Mouse (Mus musculus) heart, embryonic 12.5 days (tissue): Measurements from ENCODE around the gene Cdkal1. TPM values are rescaled to one million over a fixed set of nuclear protein-coding genes. Genes with fewer than 3 reads are reported as not detected.
A peak's percentile ranks its signal among the peaks of the same experiment; 100 is the strongest.

Experiments
- ATAC-seq: fragments of 200-750 bp; cut with Nextera tagmentation; 2 replicates; pipeline ENCODE4 v1.8.0; 2017; ENCODE audit warnings: moderate TSS enrichment, moderate library complexity; ENCODE audit not compliant: insufficient number of reproducible peaks, low FRiP score
- H3K27ac ChIP-seq: fragments of 300-500 bp; sonication (generic); 2 replicates; pipeline ENCODE4 v1.5.1; 2016; ENCODE audit warnings: mild to moderate bottlenecking, moderate library complexity; ENCODE audit not compliant: poor library complexity, severe bottlenecking
- H3K27me3 ChIP-seq: fragments of 300-500 bp; sonication (generic); replicated peaks from 2 replicates; pipeline ENCODE4 v1.6.1; 2016; ENCODE audit warnings: mild to moderate bottlenecking, moderate library complexity
- H3K36me3 ChIP-seq: fragments of 300-500 bp; sonication (generic); 2 replicates; pipeline ENCODE4 v1.6.1; 2016; ENCODE audit warnings: mild to moderate bottlenecking, moderate library complexity
- H3K4me1 ChIP-seq: fragments of 300-500 bp; sonication (generic); replicated peaks from 2 replicates; pipeline ENCODE4 v1.6.1; 2016; ENCODE audit warnings: mild to moderate bottlenecking
- H3K4me2 ChIP-seq: fragments of 300-500 bp; sonication (generic); 2 replicates; pipeline ENCODE4 v1.6.1; 2016; ENCODE audit warnings: mild to moderate bottlenecking, moderate library complexity
- H3K4me3 ChIP-seq: fragments of 300-500 bp; sonication (generic); 2 replicates; pipeline ENCODE4 v1.5.1; 2016; ENCODE audit warnings: mild to moderate bottlenecking
- H3K9ac ChIP-seq: fragments of 300-500 bp; sonication (generic); 2 replicates; pipeline ENCODE4 v1.6.1; 2016; ENCODE audit warnings: mild to moderate bottlenecking, moderate library complexity
- H3K9me3 ChIP-seq: fragments of 300-500 bp; sonication (generic); replicated peaks from 2 replicates; pipeline ENCODE4 v1.6.1; 2016; ENCODE audit warnings: mild to moderate bottlenecking, moderate library complexity
- WGBS: fragments of 180-500 bp; shearing (Covaris S2); methylation state at CpG from one replicate; pipeline ENCODE4 v1.1.7; 2016; 5-methylcytosine and 5-hydroxymethylcytosine counted together
- polyA plus RNA-seq: library from polyadenylated mRNA; unstranded; fragments of >200 nt; fragmentation: Nextera tagmentation; extraction: Ambion mirVana; gene quantifications from 2 replicates; pipeline ENCODE4 v1.2.1, GENCODE M21; 2016

Gene Cdkal1
- polyA plus RNA-seq, 1 experiment from 2014 or later: 25.9 TPM

- H3K4me1 ChIP-seq: peaks cover 21% of the 10 kb centered on the region
- no peaks in the 10 kb centered on the region for H3K27me3 ChIP-seq
- no peak overlapping the region for H3K4me2 ChIP-seq
- 64% methylated on average over 3 of the region's 3 CpGs for WGBS
- no peaks in the 10 kb centered on the region for H3K9me3 ChIP-seq
- no peak overlapping the region for H3K27ac ChIP-seq
- no peak overlapping the region for H3K9ac ChIP-seq
- H3K36me3 ChIP-seq: no peaks in the 10 kb centered on the region
- no peak overlapping the region for H3K4me3 ChIP-seq
- no peak for ATAC-seq
Measured at GRCm38 (mm10) chr13:29744188-29744587, 111.3 kb downstream of the Cdkal1 start.

- Histone ChIP-seq H3K4me1 (peaks cover 21% of the 10 kb centered on the region), H3K4me2 (no peak overlapping the region), H3K36me3 (no peaks in the 10 kb centered on the region), H3K4me3 (no peak overlapping the region), H3K9me3 (no peaks in the 10 kb centered on the region), H3K9ac (no peak overlapping the region), H3K27me3 (no peaks in the 10 kb centered on the region), H3K27ac (0 out of 2 replicates have a peak overlapping the region, but pooled peaks have one; percentile 47)
- WGBS: 66% methylated on average over 4 of the region's 4 CpGs
- ATAC-seq: 0 out of 2 replicates have a peak, but pooled peaks have one; percentile 15
Measured at GRCm38 (mm10) chr13:29743761-29744160, 111.7 kb downstream of the Cdkal1 start.

GRCm38 (mm10) chr13:29737675-29738461 is 117.6 kb downstream of the Cdkal1 start:
- Histone ChIP-seq H3K4me2 (no peak overlapping the region), H3K4me1 (peaks cover 9% of the 10 kb centered on the region), H3K9ac (no peak overlapping the region), H3K36me3 (no peaks in the 10 kb centered on the region), H3K9me3 (no peaks in the 10 kb centered on the region), H3K27ac (no peak overlapping the region), H3K4me3 (no peak overlapping the region), H3K27me3 (no peaks in the 10 kb centered on the region)
- WGBS: 87% methylated on average over 5 of the region's 5 CpGs
- ATAC-seq: no peak

- peaks cover 14% of the 10 kb centered on the region for H3K4me1 ChIP-seq
- ATAC-seq: no peak
- H3K36me3 ChIP-seq: no peaks in the 10 kb centered on the region
- H3K27ac ChIP-seq: peak overlapping the region; percentile 66
- no peaks in the 10 kb centered on the region for H3K27me3 ChIP-seq
- H3K4me2 ChIP-seq: no peak overlapping the region
- H3K9ac ChIP-seq: no peak overlapping the region
- no peak overlapping the region for H3K4me3 ChIP-seq
- no peaks in the 10 kb centered on the region for H3K9me3 ChIP-seq
Measured at GRCm38 (mm10) chr13:29734496-29734895, 121.0 kb downstream of the Cdkal1 start.

GRCm38 (mm10) chr13:29726154-29726825 is 129.2 kb downstream of the Cdkal1 start:
- no peak overlapping the region for H3K27ac ChIP-seq
- no peaks in the 10 kb centered on the region for H3K27me3 ChIP-seq
- H3K9ac ChIP-seq: no peak overlapping the region
- no peak overlapping the region for H3K4me3 ChIP-seq
- H3K4me1 ChIP-seq: peaks cover 3% of the 10 kb centered on the region; the same call in 1 of the 2 replicates
- no peaks in the 10 kb centered on the region for H3K36me3 ChIP-seq
- ATAC-seq: no peak
- no peak overlapping the region for H3K4me2 ChIP-seq
- H3K9me3 ChIP-seq: no peaks in the 10 kb centered on the region
- 83% methylated on average over 5 of the region's 5 CpGs for WGBS

- WGBS: 79% methylated on average over 6 of the region's 6 CpGs
- no peaks in the 10 kb centered on the region for H3K27me3 ChIP-seq
- H3K4me1 ChIP-seq: no peaks in the 10 kb centered on the region; the same call in 1 of the 2 replicates
- no peaks in the 10 kb centered on the region for H3K36me3 ChIP-seq
- H3K4me3 ChIP-seq: no peak overlapping the region
- no peaks in the 10 kb centered on the region for H3K9me3 ChIP-seq
- no peak overlapping the region for H3K27ac ChIP-seq
- ATAC-seq: no peak
- H3K9ac ChIP-seq: no peak overlapping the region
- no peak overlapping the region for H3K4me2 ChIP-seq
Measured at GRCm38 (mm10) chr13:29724855-29725254, 130.6 kb downstream of the Cdkal1 start.

GRCm38 (mm10) chr13:29723150-29723549 is 132.3 kb downstream of the Cdkal1 start:
- no peak overlapping the region for H3K9ac ChIP-seq
- no peaks in the 10 kb centered on the region for H3K9me3 ChIP-seq
- H3K27ac ChIP-seq: no peak overlapping the region
- 60% methylated on average over 1 of the region's 1 CpGs for WGBS
- H3K4me3 ChIP-seq: no peak overlapping the region
- H3K27me3 ChIP-seq: no peaks in the 10 kb centered on the region
- H3K4me2 ChIP-seq: no peak overlapping the region
- H3K4me1 ChIP-seq: no peaks in the 10 kb centered on the region; the same call in 1 of the 2 replicates
- H3K36me3 ChIP-seq: no peaks in the 10 kb centered on the region
- ATAC-seq: no peak

- 92% methylated on average over 5 of the region's 5 CpGs for WGBS
Measured at GRCm38 (mm10) chr13:29721206-29721605, 134.3 kb downstream of the Cdkal1 start.

GRCm38 (mm10) chr13:29716550-29716949 is 138.9 kb downstream of the Cdkal1 start:
- Histone ChIP-seq H3K27me3 (no peaks in the 10 kb centered on the region), H3K4me3 (no peak overlapping the region), H3K4me2 (no peak overlapping the region), H3K9ac (no peak overlapping the region), H3K9me3 (no peaks in the 10 kb centered on the region), H3K27ac (peak overlapping the region; percentile 11; the same call in 1 of the 2 replicates), H3K4me1 (peaks cover 19% of the 10 kb centered on the region), H3K36me3 (no peaks in the 10 kb centered on the region; the same call in 1 of the 2 replicates)
- 77% methylated on average over 4 of the region's 4 CpGs for WGBS
- no peak for ATAC-seq

More at GRCm38 (mm10) chr13:29721206-29721605, 134.3 kb downstream of the Cdkal1 start:
- no peak for ATAC-seq
- Histone ChIP-seq H3K4me3 (no peak overlapping the region), H3K27me3 (no peaks in the 10 kb centered on the region), H3K36me3 (no peaks in the 10 kb centered on the region), H3K9ac (no peak overlapping the region), H3K4me2 (no peak overlapping the region), H3K9me3 (no peaks in the 10 kb centered on the region), H3K4me1 (peaks cover 11% of the 10 kb centered on the region), H3K27ac (no peak overlapping the region)

- ATAC-seq: no peak
- H3K27ac ChIP-seq: no peak overlapping the region
- WGBS: 71% methylated on average over 3 of the region's 3 CpGs
Measured at GRCm38 (mm10) chr13:29715241-29715841, 140.1 kb downstream of the Cdkal1 start.

GRCm38 (mm10) chr13:29707620-29708019 is 147.9 kb downstream of the Cdkal1 start:
- H3K36me3 ChIP-seq: peaks cover 6% of the 10 kb centered on the region; the same call in 1 of the 2 replicates
- ATAC-seq: no peak
- H3K4me1 ChIP-seq: peaks cover 3% of the 10 kb centered on the region
- no peak overlapping the region for H3K27ac ChIP-seq
- H3K9ac ChIP-seq: no peak overlapping the region
- H3K4me2 ChIP-seq: no peak overlapping the region
- 42% methylated on average over 3 of the region's 3 CpGs for WGBS
- no peaks in the 10 kb centered on the region for H3K9me3 ChIP-seq
- H3K4me3 ChIP-seq: no peak overlapping the region
- H3K27me3 ChIP-seq: no peaks in the 10 kb centered on the region

More at GRCm38 (mm10) chr13:29715241-29715841, 140.1 kb downstream of the Cdkal1 start:
- Histone ChIP-seq H3K9ac (no peak overlapping the region), H3K36me3 (no peaks in the 10 kb centered on the region; the same call in 1 of the 2 replicates), H3K27me3 (no peaks in the 10 kb centered on the region), H3K4me2 (no peak overlapping the region), H3K4me3 (no peak overlapping the region), H3K9me3 (no peaks in the 10 kb centered on the region), H3K4me1 (peaks cover 19% of the 10 kb centered on the region)
